Comparison of ENCODE assay signal across 27 mouse cellular contexts in the genomic region with DNA sequence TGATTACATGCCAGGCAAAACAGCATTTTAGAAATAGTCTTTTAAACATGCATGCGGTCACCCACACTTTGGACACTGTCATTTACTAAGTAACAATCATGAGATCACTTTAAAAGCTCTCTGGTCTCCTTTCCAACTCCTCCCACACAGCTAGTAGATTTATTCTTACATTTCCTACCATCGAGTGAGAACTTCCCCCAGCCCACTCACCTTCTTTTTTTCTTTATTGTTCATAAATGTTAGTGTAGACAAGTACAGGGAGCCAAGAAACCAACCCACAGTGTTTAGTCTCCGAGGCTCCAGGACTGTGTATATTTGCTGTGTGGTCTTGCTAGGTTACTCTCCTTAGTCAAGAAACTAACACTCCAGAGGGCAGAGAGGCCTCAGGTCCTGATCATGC. TPM values are rescaled to one million over a fixed set of nuclear protein-coding genes. Genes with fewer than 3 reads are reported as not detected.
DNase-seq lines count a peak whose midpoint lies in the region; ATAC-seq lines count a peak whose summit lies in the region.
"Had no signal": no experiment of that assay in that cellular context is flagged by ENCODE, and none has a peak within 500 bp of the region (broad histone marks: within the 10 kb centered on the region; RNA-seq: fewer than 3 reads in every experiment).

No protein-coding gene starts in this region.

- peaks cover 36% of the 10 kb centered on the region for H3K4me1 ChIP-seq in forebrain, embryonic 15.5 days
- peaks cover 19% of the 10 kb centered on the region for H3K4me1 ChIP-seq in forebrain, embryonic 12.5 days

- no peaks in the 10 kb centered on the region for H3K9me3 ChIP-seq in forebrain, embryonic 15.5 days
- H3K9me3 ChIP-seq in forebrain, embryonic 12.5 days: no peaks in the 10 kb centered on the region
- H3K9me3 ChIP-seq: embryonic facial prominence, embryonic 12.5 days; G1E; heart, embryonic 13.5 days; hindbrain, embryonic 10.5 days; liver, embryonic 12.5 days had no signal

- H3K4me2 ChIP-seq in forebrain, embryonic 15.5 days (replicated peaks): no peak overlapping the region
- H3K4me2 ChIP-seq in forebrain, embryonic 12.5 days: no peak overlapping the region
- H3K4me2 ChIP-seq: embryonic facial prominence, embryonic 12.5 days; heart, embryonic 13.5 days; liver, embryonic 12.5 days had no signal

- no peak overlapping the region for H3K4me3 ChIP-seq in forebrain, embryonic 15.5 days
- H3K4me3 ChIP-seq in forebrain, embryonic 12.5 days (replicated peaks): no peak overlapping the region
- H3K4me3 ChIP-seq: embryonic facial prominence, embryonic 12.5 days; heart, embryonic 13.5 days; hindbrain, embryonic 10.5 days; liver, embryonic 12.5 days had no signal

- H3K27me3 ChIP-seq in forebrain, embryonic 15.5 days: no peaks in the 10 kb centered on the region
- no peaks in the 10 kb centered on the region for H3K27me3 ChIP-seq in forebrain, embryonic 12.5 days
- H3K27me3 ChIP-seq: embryonic facial prominence, embryonic 12.5 days; heart, embryonic 13.5 days; liver, embryonic 12.5 days had no signal

- H3K9ac ChIP-seq in forebrain, embryonic 15.5 days (replicated peaks): no peak overlapping the region
- H3K9ac ChIP-seq in forebrain, embryonic 12.5 days: no peak overlapping the region
- H3K9ac ChIP-seq: embryonic facial prominence, embryonic 12.5 days; heart, embryonic 13.5 days; liver, embryonic 12.5 days; liver, postnatal 0 days had no signal

- peak; percentile 10 to 63 for DNase-seq in left cerebral cortex, postnatal 25 days (ENCODE audit: low spot score in 2 of 2)
- DNase-seq in left cerebral cortex, adult 11 months (ENCODE audit: low spot score): no peak
- DNase-seq in lung, postnatal 36 days: peak; percentile 34
- no peak for DNase-seq in lung, postnatal 25 days (ENCODE audit: low spot score)
- DNase-seq in brain, adult 2 months (ENCODE audit: low read depth, low spot score): peak; percentile 47
- no peak for DNase-seq in ovary, postnatal 36 days (ENCODE audit: low spot score)
- DNase-seq: adrenal gland, adult 8-10 months; cerebellum, adult 11-12 months; cerebellum, adult 9-11 months; embryo, embryonic 11 days; heart, postnatal 14 days; kidney, adult 9 months; kidney, postnatal 14 days; layer of hippocampus, adult 9-11 months; liver, postnatal 0 days; thymus, adult 2 months; thymus, postnatal 36 days had no signal

- H3K36me3 ChIP-seq in forebrain, embryonic 15.5 days: no peaks in the 10 kb centered on the region
- no peaks in the 10 kb centered on the region for H3K36me3 ChIP-seq in forebrain, embryonic 12.5 days (replicated peaks)
- H3K36me3 ChIP-seq: embryonic facial prominence, embryonic 12.5 days; G1E; hindbrain, embryonic 10.5 days had no signal

- 0 out of 2 replicates have a peak overlapping the region, but pooled peaks have one; percentile 60 for H3K27ac ChIP-seq in forebrain, embryonic 15.5 days (replicated peaks)
- H3K27ac ChIP-seq in forebrain, embryonic 12.5 days: no peak overlapping the region
- H3K27ac ChIP-seq: embryonic facial prominence, embryonic 12.5 days; heart, embryonic 13.5 days; hindbrain, embryonic 10.5 days; hindbrain, postnatal 0 days; liver, embryonic 12.5 days had no signal

- ATAC-seq in forebrain, embryonic 15.5 days (replicated peaks): no peak
- no peak for ATAC-seq in forebrain, embryonic 12.5 days (ENCODE audit: low FRiP score)
- ATAC-seq: hindbrain, postnatal 0 days; intestine, embryonic 16.5 days; liver, embryonic 12.5 days; liver, postnatal 0 days; midbrain, embryonic 16.5 days had no signal

- intact Hi-C loops in left cerebral cortex, postnatal 25 days (cut with DNase I): no loop called here

- WGBS in forebrain, embryonic 15.5 days: 81% methylated on average over 3 of the region's 3 CpGs
- WGBS in forebrain, embryonic 12.5 days: 84% methylated on average over 3 of the region's 3 CpGs

RNA-seq across cellular contexts. Expression of gene Smco4, which starts 16.1 kb away (rescaled TPM):
- 1.6 TPM in 2 replicates for polyA plus RNA-seq in forebrain, embryonic 15.5 days (2015; fragmentation: Nextera tagmentation; extraction: Ambion mirVana)
- polyA plus RNA-seq in forebrain, embryonic 12.5 days (2016; fragmentation: Nextera tagmentation; extraction: Ambion mirVana): 1.7 and 2.6 TPM in 2 replicates
- 1 to 10 TPM; 3.3 to 4.1 TPM for total RNA-seq in left cerebral cortex, postnatal 25 days (2021)
- polyA plus RNA-seq: G1E had no signal

Comparison
In these comparisons a context has a peak if more than half of its experiments do, and no peak if none do; other contexts are left out.
1. DNase-seq: peak in left cerebral cortex, postnatal 25 days (2 of 2), lung, postnatal 36 days (single experiment) and brain, adult 2 months (single experiment); none in left cerebral cortex, adult 11 months (single experiment), lung, postnatal 25 days (single experiment) and ovary, postnatal 36 days (single experiment).